Mouse (Mus musculus) C2C12 (cell line): ENCODE data around the gene Rpl41. TPM values are rescaled to one million over a fixed set of nuclear protein-coding genes. Genes with fewer than 3 reads are reported as not detected.

Source experiments
- H3K27me3 ChIP-seq: one replicate; pipeline ENCODE4 v1.6.1; 2011; ENCODE audit not compliant: control insufficient read depth, insufficient read depth, insufficient read length
- H3K36me3 ChIP-seq: one replicate; pipeline ENCODE4 v1.6.1; 2011; ENCODE audit not compliant: control insufficient read depth, insufficient read depth
- H3K4me3 ChIP-seq: one replicate; pipeline ENCODE4 v1.5.1; 2011; ENCODE audit warnings: mild to moderate bottlenecking, control low read depth; ENCODE audit not compliant: poor library complexity, insufficient read depth, severe bottlenecking
- H3K79me2 ChIP-seq: one replicate; pipeline ENCODE4 v1.6.1; 2011; ENCODE audit not compliant: control insufficient read depth, insufficient read depth
- H3K79me3 ChIP-seq: one replicate; pipeline ENCODE4 v1.6.1; 2011; ENCODE audit warnings: low read depth, control low read depth
- H3ac ChIP-seq: one replicate; pipeline ENCODE3; 2011; ENCODE audit warnings: low read depth; ENCODE audit not compliant: control insufficient read depth, insufficient read length
- CEBPB ChIP-seq: IDR thresholded peaks from one replicate; pipeline ENCODE4 v1.6.1; 2011; ENCODE audit warnings: low read depth, mild to moderate bottlenecking, control low read depth, moderate library complexity
- CTCF ChIP-seq: IDR thresholded peaks from one replicate; pipeline ENCODE4 v1.5.1; 2011; ENCODE audit not compliant: control insufficient read depth, insufficient read depth, insufficient read length
- FOSL1 ChIP-seq: IDR thresholded peaks from one replicate; pipeline ENCODE4 v1.8.0; 2011; ENCODE audit warnings: mild to moderate bottlenecking, low read length; ENCODE audit not compliant: poor library complexity, insufficient read depth, severe bottlenecking
- MAX ChIP-seq: IDR thresholded peaks from one replicate; pipeline ENCODE4 v1.6.1; 2011; ENCODE audit warnings: mild to moderate bottlenecking, control low read depth
- MYOD1 ChIP-seq: IDR thresholded peaks from one replicate; pipeline ENCODE4 v1.6.1; 2011; ENCODE audit warnings: low read depth; ENCODE audit not compliant: control insufficient read depth, insufficient read length
- MYOG ChIP-seq: IDR thresholded peaks from one replicate; pipeline ENCODE4 v1.6.1; 2011; ENCODE audit not compliant: control insufficient read depth, insufficient read length; ENCODE audit errors: extremely low read depth
- USF1 ChIP-seq: IDR thresholded peaks from one replicate; pipeline ENCODE4 v1.6.1; 2011; ENCODE audit warnings: low read depth, mild to moderate bottlenecking, control low read depth, moderate library complexity
- long read RNA-seq, 2 experiments: library from polyadenylated mRNA; unstranded; transcript quantifications; one replicate each; pipeline ENCODE4 v2.0.0; 2019 to 2020
- polyA plus RNA-seq: library from polyadenylated mRNA; unstranded; fragments of >200 nt; fragmentation: generic; extraction: Trizol; gene quantifications from one replicate; pipeline ENCODE4 v1.2.1, GENCODE M21; 2012; ENCODE audit warnings: missing spikeins

Gene Rpl41
- polyA plus RNA-seq, result 13,760 TPM
- long read RNA-seq, experiment 1, transcript Rpl41-206 (3 exons, 544 nt), result minor isoform, 81 of 2,526 reads
- long read RNA-seq, experiment 1, transcript Rpl41-203 (4 exons, 437 nt), result minor isoform, 49 of 2,526 reads
- long read RNA-seq, experiment 1, transcript Rpl41-207 (3 exons, 680 nt), result minor isoform, 10 of 2,526 reads
- long read RNA-seq, experiment 1, transcript Rpl41-201 (4 exons, 582 nt), result major isoform, 2,281 of 2,526 reads
- long read RNA-seq, experiment 1, partial matches to known transcripts, result 68 of 2,526 reads
- long read RNA-seq, experiment 1, other reads (novel, unspliced or antisense), result 37 of 2,526 reads
- long read RNA-seq, experiment 2, transcript Rpl41-203 (4 exons, 437 nt), result minor isoform, 46 of 1,646 reads
- long read RNA-seq, experiment 2, transcript Rpl41-206 (3 exons, 544 nt), result minor isoform, 12 of 1,646 reads
- long read RNA-seq, experiment 2, transcript Rpl41-201 (4 exons, 582 nt), result major isoform, 1,583 of 1,646 reads
- long read RNA-seq, experiment 2, partial matches to known transcripts, result 2 of 1,646 reads
- long read RNA-seq, experiment 2, other reads (novel, unspliced or antisense), result 3 of 1,646 reads

GRCm38 (mm10) chr10:128548947-128549681, at the start of gene Rpl41:
Gene Rpl41 (minus strand): TSS chr10:128549305.
- Histone ChIP-seq H3K79me2 (peaks cover 43% of the 10 kb centered on the region), H3K27me3 (no peaks in the 10 kb centered on the region), H3K36me3 (peaks cover 26% of the 10 kb centered on the region), H3K4me3 (peak within 1 kb of the TSS; percentile 85), H3K79me3 (peaks cover 15% of the 10 kb centered on the region), H3ac (peak within 1 kb of the TSS; percentile 89)
- TF ChIP-seq FOSL1 (no peak), MAX (peak; percentile 37), CEBPB (peak; percentile 72), CTCF (no peak), MYOD1 (no peak), MYOG (no peak), USF1 (no peak)

GRCm38 (mm10) chr10:128598476-128598875, 49.4 kb upstream of the Rpl41 start:
- Histone ChIP-seq H3K36me3 (no peaks in the 10 kb centered on the region), H3K27me3 (no peaks in the 10 kb centered on the region), H3K79me3 (no peaks in the 10 kb centered on the region), H3ac (no peak overlapping the region), H3K4me3 (no peak overlapping the region), H3K79me2 (no peaks in the 10 kb centered on the region)
- no peak for TF ChIP-seq MYOD1

- Histone ChIP-seq H3K79me3 (no peaks in the 10 kb centered on the region), H3K36me3 (no peaks in the 10 kb centered on the region), H3K27me3 (no peaks in the 10 kb centered on the region), H3K79me2 (no peaks in the 10 kb centered on the region), H3ac (no peak overlapping the region), H3K4me3 (no peak overlapping the region)
- TF ChIP-seq CEBPB, result no peak
- TF ChIP-seq USF1, result no peak
- no peak for TF ChIP-seq CTCF
- TF ChIP-seq MYOD1, result no peak
- TF ChIP-seq MAX, result no peak
- TF ChIP-seq MYOG, result no peak
- TF ChIP-seq FOSL1, result no peak
Measured at GRCm38 (mm10) chr10:128592797-128593196, 43.7 kb upstream of the Rpl41 start.

GRCm38 (mm10) chr10:128591436-128591835, 42.3 kb upstream of the Rpl41 start:
- Histone ChIP-seq H3K79me3 (no peaks in the 10 kb centered on the region), H3K27me3 (no peaks in the 10 kb centered on the region)
- no peak for TF ChIP-seq CEBPB

GRCm38 (mm10) chr10:128590193-128590690, 41.1 kb upstream of the Rpl41 start:
- TF ChIP-seq USF1 (no peak), CEBPB (no peak), CTCF (peak; percentile 72), MYOG (no peak), FOSL1 (no peak), MYOD1 (peak; percentile 71)
- Histone ChIP-seq H3ac (peak overlapping the region; percentile 55), H3K79me3 (no peaks in the 10 kb centered on the region), H3K36me3 (no peaks in the 10 kb centered on the region), H3K4me3 (peak overlapping the region; percentile 43), H3K27me3 (no peaks in the 10 kb centered on the region), H3K79me2 (no peaks in the 10 kb centered on the region)

More at GRCm38 (mm10) chr10:128591436-128591835, 42.3 kb upstream of the Rpl41 start:
- Histone ChIP-seq H3K4me3 (no peak overlapping the region), H3ac (no peak overlapping the region), H3K36me3 (no peaks in the 10 kb centered on the region), H3K79me2 (no peaks in the 10 kb centered on the region)
